Comparison of ENCODE assay signal across 14 mouse cellular contexts in the genomic region with DNA sequence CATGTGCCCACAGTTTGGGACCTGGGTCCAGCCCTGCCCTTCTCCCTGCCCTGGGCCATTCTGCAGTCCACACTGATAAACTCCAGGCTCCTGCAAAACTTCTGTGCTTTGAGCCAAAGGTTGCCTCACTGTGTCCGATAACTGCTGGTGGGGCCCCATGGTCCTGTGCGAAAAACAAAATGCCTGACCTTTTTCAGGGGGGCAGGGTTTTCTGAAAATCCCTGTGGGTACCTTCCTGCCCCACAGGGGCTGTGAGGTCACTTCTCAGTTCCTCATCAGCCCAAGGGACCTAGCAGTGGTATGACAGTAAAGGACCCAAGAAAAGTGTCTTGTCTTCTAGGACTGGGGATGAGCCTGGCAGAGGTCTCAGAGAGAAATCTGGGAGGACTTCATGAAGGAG.
"Had no signal": no experiment of that assay in that cellular context is flagged by ENCODE, and none has a peak within 500 bp of the region (broad histone marks: within the 10 kb centered on the region; RNA-seq: fewer than 3 reads in every experiment).

No protein-coding gene starts in this region.

- DNase-seq: kidney, adult 8-10 months; kidney, postnatal 25 days; layer of hippocampus, postnatal 36 days; lung, embryonic 14.5 days; lung, postnatal 10 days; lung, postnatal 4 days; retina, postnatal 1 day; right cerebral cortex, postnatal 14 days; thymus, postnatal 36 days had no signal

- H3K27ac ChIP-seq: limb, embryonic 15.5 days; liver, embryonic 12.5 days; midbrain, embryonic 13.5 days; neural tube, embryonic 12.5 days had no signal

- H3K4me3 ChIP-seq: limb, embryonic 15.5 days; liver, embryonic 12.5 days; midbrain, embryonic 13.5 days; neural tube, embryonic 12.5 days had no signal

- ATAC-seq: intestine, embryonic 16.5 days; liver, embryonic 12.5 days; midbrain, embryonic 13.5 days had no signal
